Mouse (Mus musculus): ENCODE results near the gene Chn1. TPM values are rescaled to one million over a fixed set of nuclear protein-coding genes. Genes with fewer than 3 reads are reported as not detected.

Gene Chn1
- polyA plus RNA-seq (2012; rRNA removed; ENCODE audit: low replicate concordance), result 2.1 and 3.0 TPM in 2 replicates

GRCm38 (mm10) chr2:73774786-73775682, at the start of gene Chn1:
TSS of gene Chn1 (minus strand) at chr2:73775346.

GRCm38 (mm10) chr2:73580166-73580565, 195.0 kb downstream of the Chn1 start, which contains the start of gene Chrna1:
TSS of gene Chrna1 (minus strand) at chr2:73580338.

Other genes starting within 250 kb of the Chn1 start
- 12.5 and 14.0 TPM in 2 replicates for gene Wipf1, start 245.6 kb downstream of the Chn1 start, polyA plus RNA-seq (2012; rRNA removed; ENCODE audit: low replicate concordance)
- not detected in 2 replicates for gene Chrna1, start 195.0 kb downstream of the Chn1 start, polyA plus RNA-seq (2012; rRNA removed; ENCODE audit: low replicate concordance)
- gene Atf2, start 117.3 kb upstream of the Chn1 start, polyA plus RNA-seq (2012; rRNA removed; ENCODE audit: low replicate concordance), result 2.5 and 3.3 TPM in 2 replicates
- 725 and 1,202 TPM in 2 replicates for gene Atp5g3, start 136.0 kb upstream of the Chn1 start, polyA plus RNA-seq (2012; rRNA removed; ENCODE audit: low replicate concordance)